Comparison of ENCODE assay signal across 17 mouse cellular contexts in genomic region chr6:115421665-115422064, GRCm38 (mm10).
DNase-seq lines count a peak whose midpoint lies in the region; ATAC-seq and TF ChIP-seq lines count a peak whose summit lies in the region.
"Had no signal": no experiment of that assay in that cellular context is flagged by ENCODE, and none has a peak within 500 bp of the region (broad histone marks: within the 10 kb centered on the region; RNA-seq: fewer than 3 reads in every experiment).

No protein-coding gene starts in this region.

- H3K4me3 ChIP-seq in liver, adult 2 months (ENCODE audit: insufficient read depth, low read depth, low read length): no peak overlapping the region
- no peak overlapping the region for H3K4me3 ChIP-seq in liver, embryonic 11.5 days (ENCODE audit: low read depth, low read length)
- H3K4me3 ChIP-seq in left cerebral cortex, adult 2 months: no peak overlapping the region
- H3K4me3 ChIP-seq: hindbrain, embryonic 12.5 days; limb, embryonic 10.5 days; liver, embryonic 13.5 days; midbrain, embryonic 12.5 days had no signal

- no peaks in the 10 kb centered on the region for H3K79me2 ChIP-seq in liver, adult 2 months (ENCODE audit: control insufficient read depth, insufficient read depth, low read length)

- no peak overlapping the region for H3K4me2 ChIP-seq in liver, embryonic 11.5 days
- H3K4me2 ChIP-seq: heart, embryonic 11.5 days; hindbrain, embryonic 12.5 days; liver, embryonic 13.5 days; midbrain, embryonic 12.5 days had no signal

- TF ChIP-seq POLR2A in liver, adult 2 months (IDR thresholded peaks at IDR 0.05; ENCODE audit: extremely low read depth, insufficient read depth, low read length): no peak

- no peak for ATAC-seq in liver, embryonic 11.5 days (replicated peaks; ENCODE audit: low FRiP score)
- peak; percentile 22 to 64; a peak in 1 of 4 replicates for ATAC-seq in hematopoietic stem cell, adult 5-6 weeks (replicated peaks in 1 of 2; ENCODE audit: insufficient read depth in 1 of 2, low FRiP score in 2 of 2, low TSS enrichment in 1 of 2, low read depth in 1 of 2, poor library complexity in 2 of 2, severe bottlenecking in 2 of 2)
- ATAC-seq in megakaryocyte, adult 5-6 weeks (ENCODE audit: poor library complexity, severe bottlenecking): peak; percentile 82
- ATAC-seq: forebrain, embryonic 16.5 days had no signal

- H3K9me3 ChIP-seq in liver, embryonic 11.5 days (ENCODE audit: control insufficient read depth, low read length): no peaks in the 10 kb centered on the region
- H3K9me3 ChIP-seq: hindbrain, embryonic 12.5 days; limb, embryonic 10.5 days; liver, embryonic 13.5 days; midbrain, embryonic 12.5 days had no signal

- no peak overlapping the region for H3K27ac ChIP-seq in liver, adult 2 months (replicated peaks; ENCODE audit: insufficient read depth, low read depth, low read length)
- H3K27ac ChIP-seq in liver, embryonic 11.5 days (ENCODE audit: low read depth, low read length): no peak overlapping the region
- no peak overlapping the region for H3K27ac ChIP-seq in left cerebral cortex, adult 2 months
- H3K27ac ChIP-seq: hindbrain, embryonic 12.5 days; limb, embryonic 10.5 days; liver, embryonic 13.5 days; macrophage; midbrain, embryonic 12.5 days had no signal

- intact Hi-C loops in left cerebral cortex, adult 2 months (cut with DNase I): no loop called here

- peaks cover 16% of the 10 kb centered on the region; the same call in 1 of the 2 replicates for H3K4me1 ChIP-seq in liver, adult 2 months (ENCODE audit: control insufficient read depth, insufficient read depth, low read length)
- no peaks in the 10 kb centered on the region for H3K4me1 ChIP-seq in liver, embryonic 11.5 days (replicated peaks; ENCODE audit: control insufficient read depth, insufficient read depth, low read length)
- H3K4me1 ChIP-seq: hindbrain, embryonic 12.5 days; limb, embryonic 10.5 days; liver, embryonic 13.5 days; midbrain, embryonic 12.5 days had no signal

- TF ChIP-seq CTCF in liver, adult 2 months (IDR thresholded peaks at IDR 0.05; ENCODE audit: low read depth, low read length): no peak
- TF ChIP-seq CTCF in left cerebral cortex, adult 2 months (IDR thresholded peaks at IDR 0.05): no peak

- no peak overlapping the region for H3K9ac ChIP-seq in liver, adult 2 months (ENCODE audit: low read depth, low read length)
- H3K9ac ChIP-seq in liver, embryonic 11.5 days (ENCODE audit: low read depth, low read length): no peak overlapping the region
- H3K9ac ChIP-seq: hindbrain, embryonic 12.5 days; liver, embryonic 13.5 days; midbrain, embryonic 12.5 days had no signal

- DNase-seq in liver, adult 2 months (ENCODE audit: extremely low read depth, low read depth, low spot score): peak; percentile 96
- no peak for DNase-seq in liver, embryonic 11.5 days (ENCODE audit: low spot score)
- peak; percentile 52 for DNase-seq in adrenal gland, adult 8-10 months
- no peak for DNase-seq in urinary bladder, adult 18-20 months (ENCODE audit: low spot score in 2 of 2)
- no peak for DNase-seq in left cerebral cortex, adult 2 months (ENCODE audit: extremely low spot score in 1 of 2, low spot score in 2 of 2)
- no peak for DNase-seq in urinary bladder, postnatal 10 days (ENCODE audit: low spot score)
- DNase-seq: liver, embryonic 13.5 days; retina, postnatal 1 day; right cerebral cortex, postnatal 4 days had no signal

- 23% methylated on average over 4 of the region's 4 CpGs for WGBS in liver, adult 2 months
- WGBS in liver, embryonic 11.5 days: 80% methylated on average over 4 of the region's 4 CpGs

- no peaks in the 10 kb centered on the region for H3K36me3 ChIP-seq in liver, adult 2 months (ENCODE audit: control insufficient read depth, insufficient read depth, low read length)
- no peaks in the 10 kb centered on the region for H3K36me3 ChIP-seq in liver, embryonic 11.5 days (ENCODE audit: control insufficient read depth, insufficient read depth, low read length)
- H3K36me3 ChIP-seq: hindbrain, embryonic 12.5 days; limb, embryonic 10.5 days; liver, embryonic 13.5 days; midbrain, embryonic 12.5 days had no signal

- H3K27me3 ChIP-seq in liver, adult 2 months (ENCODE audit: control insufficient read depth, insufficient read depth, low read length): no peaks in the 10 kb centered on the region
- no peaks in the 10 kb centered on the region for H3K27me3 ChIP-seq in liver, embryonic 11.5 days (replicated peaks; ENCODE audit: control insufficient read depth, insufficient read depth, low read length)
- H3K27me3 ChIP-seq: hindbrain, embryonic 12.5 days; liver, embryonic 13.5 days; midbrain, embryonic 12.5 days had no signal

Comparison
In these comparisons a context has a peak if more than half of its experiments do, and no peak if none do; other contexts are left out.
1. DNase-seq: peak in liver, adult 2 months (single experiment) and adrenal gland, adult 8-10 months (single experiment); none in liver, embryonic 11.5 days (single experiment), urinary bladder, adult 18-20 months (0 of 2), left cerebral cortex, adult 2 months (0 of 2) and urinary bladder, postnatal 10 days (single experiment).